Mouse (Mus musculus) liver, adult 2 months (tissue): ENCODE data around the gene Tmem158.

ENCODE experiments used
- CTCF ChIP-seq: fragments of 200-500 bp; IDR thresholded peaks from 2 replicates; pipeline ENCODE4 v1.5.1; 2011; ENCODE audit warnings: low read depth, low read length, control low read depth
- POLR2A ChIP-seq: fragments of 200-500 bp; IDR thresholded peaks from 2 replicates; pipeline ENCODE4 v1.6.1; 2011; ENCODE audit warnings: low read length, control low read depth; ENCODE audit not compliant: insufficient read depth; ENCODE audit errors: extremely low read depth

GRCm38 (mm10) chr9:123271552-123271951, 11.0 kb upstream of the Tmem158 start:
- TF ChIP-seq CTCF = no peak
- no peak for TF ChIP-seq POLR2A
